Mouse (Mus musculus): Measurements from ENCODE around the gene Zfp827. TPM values are rescaled to one million over a fixed set of nuclear protein-coding genes. Genes with fewer than 3 reads are reported as not detected.

Zfp827 gene
- polyA plus RNA-seq, 1 experiment from 2014 or later: 5.5 TPM

- Histone ChIP-seq H3K9ac (ENCODE audit: low read length) (no peak overlapping the region), H3K9me3 (ENCODE audit: control insufficient read depth, low read length) (no peaks in the 10 kb centered on the region), H3K4me1 (replicated peaks; ENCODE audit: control insufficient read depth, insufficient read depth, low read length) (peaks cover 26% of the 10 kb centered on the region), H3K4me2 (ENCODE audit: low read depth, low read length) (no peak overlapping the region), H3K36me3 (ENCODE audit: control insufficient read depth, insufficient read depth, low read length) (peaks cover 3% of the 10 kb centered on the region; the same call in 1 of the 2 replicates), H3K27ac (ENCODE audit: low read length) (no peak overlapping the region), H3K4me3 (ENCODE audit: low read length) (no peak overlapping the region), H3K27me3 (ENCODE audit: control insufficient read depth, insufficient read depth, low read depth, low read length) (no peaks in the 10 kb centered on the region)
- 35% methylated on average over 1 of the region's 1 CpGs for WGBS
- no peak for ATAC-seq (ENCODE audit: low read depth)
These were observed 136.1 kb downstream of the Zfp827 start for GRCm38 (mm10) chr8:79164336-79164735.

DNA sequence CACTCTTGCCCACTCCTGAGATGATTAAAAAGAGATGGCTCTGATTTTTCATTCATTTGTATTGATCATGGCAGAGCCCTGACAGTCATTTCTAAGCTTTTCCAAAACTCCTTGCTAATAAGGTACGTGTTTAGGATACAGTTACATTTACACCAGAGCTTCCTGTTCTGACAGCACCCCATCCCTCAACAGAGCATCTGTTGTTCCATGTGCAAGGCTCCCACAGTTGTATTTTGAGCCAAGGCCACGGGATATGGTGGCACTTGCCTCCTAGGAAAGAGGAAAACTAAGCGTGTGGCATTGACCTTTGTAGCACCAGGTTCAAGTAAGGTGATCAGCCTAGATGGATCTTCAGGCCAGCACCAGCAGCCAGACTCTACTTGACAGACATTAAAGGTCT, 137.0 kb downstream of the Zfp827 start:
- no peak overlapping the region for H3K4me3 ChIP-seq (ENCODE audit: low read length)
- peaks cover 16% of the 10 kb centered on the region for H3K4me1 ChIP-seq (replicated peaks; ENCODE audit: control insufficient read depth, insufficient read depth, low read length)
- H3K4me2 ChIP-seq (ENCODE audit: low read depth, low read length): no peak overlapping the region
- no peak overlapping the region for H3K9ac ChIP-seq (ENCODE audit: low read length)
- no peaks in the 10 kb centered on the region for H3K9me3 ChIP-seq (ENCODE audit: control insufficient read depth, low read length)
- peaks cover 3% of the 10 kb centered on the region; the same call in 1 of the 2 replicates for H3K36me3 ChIP-seq (ENCODE audit: control insufficient read depth, insufficient read depth, low read length)
- ATAC-seq (ENCODE audit: low read depth): no peak
- H3K27ac ChIP-seq (ENCODE audit: low read length): no peak overlapping the region
- WGBS: 69% methylated on average over 3 of the region's 3 CpGs
- H3K27me3 ChIP-seq (ENCODE audit: control insufficient read depth, insufficient read depth, low read depth, low read length): no peaks in the 10 kb centered on the region

DNA sequence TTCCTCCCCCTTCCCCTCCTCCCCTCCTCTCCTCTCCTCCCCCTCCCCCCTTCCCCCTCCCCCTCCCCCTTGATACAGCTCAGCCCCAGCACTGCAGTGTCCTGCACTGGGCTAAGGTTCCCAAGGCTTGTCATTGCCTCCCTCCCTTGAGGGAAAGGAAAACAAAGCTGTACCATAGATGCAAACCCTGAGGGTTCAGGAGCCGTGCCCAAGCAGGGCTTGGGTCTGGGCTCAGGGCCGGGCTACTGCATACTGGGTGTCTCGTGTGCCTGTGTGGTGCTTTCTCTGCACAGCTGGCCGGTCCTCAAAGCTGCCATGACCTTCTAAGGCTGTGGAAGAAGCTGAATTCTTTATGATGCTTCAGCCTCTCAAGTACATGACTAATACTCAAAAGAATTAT, 145.4 kb downstream of the Zfp827 start:
- Histone ChIP-seq H3K36me3 (ENCODE audit: control insufficient read depth, insufficient read depth, low read length) (peaks cover 3% of the 10 kb centered on the region; the same call in 1 of the 2 replicates), H3K4me2 (ENCODE audit: low read depth, low read length) (no peak overlapping the region), H3K27ac (ENCODE audit: low read length) (no peak overlapping the region), H3K4me1 (replicated peaks; ENCODE audit: control insufficient read depth, insufficient read depth, low read length) (peaks cover 3% of the 10 kb centered on the region; the same call in 1 of the 2 replicates), H3K27me3 (ENCODE audit: control insufficient read depth, insufficient read depth, low read depth, low read length) (no peaks in the 10 kb centered on the region), H3K4me3 (ENCODE audit: low read length) (no peak overlapping the region), H3K9me3 (ENCODE audit: control insufficient read depth, low read length) (no peaks in the 10 kb centered on the region), H3K9ac (ENCODE audit: low read length) (no peak overlapping the region)
- 0 out of 2 replicates have a peak, but pooled peaks have one; percentile 20 for ATAC-seq (ENCODE audit: low read depth)
- WGBS: 46% methylated on average over 4 of the region's 4 CpGs

DNA sequence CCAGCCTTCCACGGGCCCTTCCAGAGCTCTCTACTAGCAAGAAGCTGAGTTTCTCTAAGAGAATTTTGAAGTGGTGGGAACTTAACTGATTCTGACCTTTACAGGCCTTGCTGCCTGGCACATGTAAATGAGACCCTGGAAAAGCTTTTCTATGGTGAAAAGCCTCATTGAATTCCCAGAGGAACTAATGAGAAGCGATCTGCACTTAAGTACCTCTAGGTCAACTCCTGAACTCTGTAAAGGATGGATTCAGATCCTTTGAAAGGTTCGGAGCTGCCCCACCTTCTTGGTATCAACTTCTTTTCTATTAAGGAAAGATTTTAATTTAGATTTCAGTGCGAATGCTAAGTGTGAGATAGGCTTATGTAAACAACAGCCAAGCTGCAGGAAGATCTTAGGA, 147.8 kb downstream of the Zfp827 start:
- no peaks in the 10 kb centered on the region for H3K27me3 ChIP-seq (ENCODE audit: control insufficient read depth, insufficient read depth, low read depth, low read length)
- H3K9me3 ChIP-seq (ENCODE audit: control insufficient read depth, low read length): no peaks in the 10 kb centered on the region
- H3K9ac ChIP-seq (ENCODE audit: low read length): no peak overlapping the region
- H3K36me3 ChIP-seq (ENCODE audit: control insufficient read depth, insufficient read depth, low read length): peaks cover 3% of the 10 kb centered on the region; the same call in 1 of the 2 replicates
- H3K4me2 ChIP-seq (ENCODE audit: low read depth, low read length): no peak overlapping the region
- H3K4me1 ChIP-seq (replicated peaks; ENCODE audit: control insufficient read depth, insufficient read depth, low read length): peaks cover 3% of the 10 kb centered on the region; the same call in 1 of the 2 replicates
- H3K27ac ChIP-seq (ENCODE audit: low read length): no peak overlapping the region
- no peak overlapping the region for H3K4me3 ChIP-seq (ENCODE audit: low read length)
- 29% methylated on average over 4 of the region's 4 CpGs for WGBS
- no peak for ATAC-seq (ENCODE audit: low read depth)

DNA sequence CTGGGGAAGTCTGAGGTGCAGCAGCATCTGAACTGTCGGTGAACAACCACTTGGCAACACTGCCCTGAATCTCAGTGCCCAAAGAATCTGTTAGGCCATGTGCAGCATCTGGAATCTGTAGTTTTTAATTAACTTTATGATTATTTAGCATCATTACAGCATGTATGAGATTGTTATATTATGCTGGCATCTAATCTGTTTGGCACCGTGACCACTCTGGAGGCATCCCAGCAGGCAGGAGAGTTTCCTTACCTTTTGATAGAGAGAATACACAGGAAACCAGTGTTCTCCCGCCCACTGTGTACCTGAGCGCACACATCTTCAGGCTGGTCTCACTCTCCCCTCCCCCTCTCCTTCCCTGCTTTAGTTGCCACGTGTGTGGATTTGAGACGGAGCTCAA, 151.4 kb downstream of the Zfp827 start:
- Histone ChIP-seq H3K4me1 (replicated peaks; ENCODE audit: control insufficient read depth, insufficient read depth, low read length) (no peaks in the 10 kb centered on the region; the same call in 1 of the 2 replicates), H3K36me3 (ENCODE audit: control insufficient read depth, insufficient read depth, low read length) (peaks cover 15% of the 10 kb centered on the region; the same call in 1 of the 2 replicates), H3K4me3 (ENCODE audit: low read length) (no peak overlapping the region), H3K9me3 (ENCODE audit: control insufficient read depth, low read length) (no peaks in the 10 kb centered on the region), H3K4me2 (ENCODE audit: low read depth, low read length) (no peak overlapping the region), H3K9ac (ENCODE audit: low read length) (no peak overlapping the region), H3K27me3 (ENCODE audit: control insufficient read depth, insufficient read depth, low read depth, low read length) (no peaks in the 10 kb centered on the region), H3K27ac (ENCODE audit: low read length) (no peak overlapping the region)
- WGBS: 82% methylated on average over 6 of the region's 6 CpGs
- no peak for ATAC-seq (ENCODE audit: low read depth)

GRCm38 (mm10) chr8:79185488-79185887, 157.3 kb downstream of the Zfp827 start:
- no peak for ATAC-seq (ENCODE audit: low read depth)
- no peak overlapping the region for H3K4me2 ChIP-seq (ENCODE audit: low read depth, low read length)
- peaks cover 27% of the 10 kb centered on the region for H3K36me3 ChIP-seq (ENCODE audit: control insufficient read depth, insufficient read depth, low read length)

DNA sequence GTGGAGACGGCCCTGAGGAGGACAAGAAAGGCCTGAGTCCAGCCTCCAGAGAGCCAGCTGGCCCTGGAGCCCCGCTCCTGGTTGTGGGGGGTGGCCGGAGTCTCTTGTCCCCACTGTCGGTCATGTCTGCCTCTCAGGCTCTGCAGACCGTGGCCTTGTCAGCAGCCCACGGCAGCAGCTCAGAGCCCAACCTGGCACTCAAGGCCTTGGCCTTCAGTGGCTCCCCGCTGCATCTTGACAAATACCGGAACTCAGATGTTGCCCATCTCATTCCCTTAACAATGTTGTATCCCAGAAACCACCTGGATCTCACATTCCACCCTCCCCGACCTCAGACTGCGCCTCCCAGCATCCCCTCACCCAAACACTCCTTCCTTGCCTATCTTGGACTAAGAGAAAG, 161.8 kb downstream of the Zfp827 start:
- peaks cover 15% of the 10 kb centered on the region for H3K36me3 ChIP-seq (ENCODE audit: control insufficient read depth, insufficient read depth, low read length)
- no peaks in the 10 kb centered on the region for H3K27me3 ChIP-seq (ENCODE audit: control insufficient read depth, insufficient read depth, low read depth, low read length)
- no peak overlapping the region for H3K4me2 ChIP-seq (ENCODE audit: low read depth, low read length)
- H3K9me3 ChIP-seq (ENCODE audit: control insufficient read depth, low read length): no peaks in the 10 kb centered on the region
- H3K4me1 ChIP-seq (replicated peaks; ENCODE audit: control insufficient read depth, insufficient read depth, low read length): no peaks in the 10 kb centered on the region
- ATAC-seq (ENCODE audit: low read depth): no peak
- H3K27ac ChIP-seq (ENCODE audit: low read length): no peak overlapping the region
- no peak overlapping the region for H3K9ac ChIP-seq (ENCODE audit: low read length)
- WGBS: 91% methylated on average over 10 of the region's 10 CpGs
- no peak overlapping the region for H3K4me3 ChIP-seq (ENCODE audit: low read length)

More at GRCm38 (mm10) chr8:79185488-79185887, 157.3 kb downstream of the Zfp827 start:
- Histone ChIP-seq H3K9me3 (ENCODE audit: control insufficient read depth, low read length) (no peaks in the 10 kb centered on the region), H3K27ac (ENCODE audit: low read length) (no peak overlapping the region), H3K9ac (ENCODE audit: low read length) (no peak overlapping the region), H3K27me3 (ENCODE audit: control insufficient read depth, insufficient read depth, low read depth, low read length) (no peaks in the 10 kb centered on the region), H3K4me1 (replicated peaks; ENCODE audit: control insufficient read depth, insufficient read depth, low read length) (no peaks in the 10 kb centered on the region), H3K4me3 (ENCODE audit: low read length) (no peak overlapping the region)
- WGBS: 79% methylated on average over 7 of the region's 7 CpGs

DNA sequence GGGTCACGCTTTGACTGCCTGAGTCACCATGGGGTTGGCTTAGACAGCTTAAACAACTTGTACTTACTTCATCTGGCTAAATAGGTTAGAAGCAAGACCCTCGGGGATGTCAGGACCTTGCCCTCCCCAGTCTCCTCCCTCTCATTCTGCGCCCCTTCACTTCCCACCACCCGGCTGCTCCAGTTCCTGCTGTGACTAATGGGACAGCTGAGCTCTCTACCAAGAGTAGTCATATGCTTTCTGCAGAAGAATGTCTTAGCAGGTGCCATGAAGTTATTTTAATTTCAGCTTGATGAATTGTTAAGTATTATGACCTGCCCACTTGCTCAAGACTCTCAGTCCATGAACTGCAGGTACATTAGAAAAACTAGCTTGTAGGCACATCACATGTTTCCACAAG, 168.2 kb downstream of the Zfp827 start:
- no peak for ATAC-seq (ENCODE audit: low read depth)
- Histone ChIP-seq H3K27me3 (ENCODE audit: control insufficient read depth, insufficient read depth, low read depth, low read length) (no peaks in the 10 kb centered on the region), H3K9me3 (ENCODE audit: control insufficient read depth, low read length) (no peaks in the 10 kb centered on the region), H3K4me2 (ENCODE audit: low read depth, low read length) (no peak overlapping the region), H3K4me3 (ENCODE audit: low read length) (no peak overlapping the region), H3K36me3 (ENCODE audit: control insufficient read depth, insufficient read depth, low read length) (no peaks in the 10 kb centered on the region), H3K4me1 (replicated peaks; ENCODE audit: control insufficient read depth, insufficient read depth, low read length) (no peaks in the 10 kb centered on the region), H3K27ac (ENCODE audit: low read length) (no peak overlapping the region), H3K9ac (ENCODE audit: low read length) (no peak overlapping the region)
- WGBS: 81% methylated on average over 4 of the region's 4 CpGs

DNA sequence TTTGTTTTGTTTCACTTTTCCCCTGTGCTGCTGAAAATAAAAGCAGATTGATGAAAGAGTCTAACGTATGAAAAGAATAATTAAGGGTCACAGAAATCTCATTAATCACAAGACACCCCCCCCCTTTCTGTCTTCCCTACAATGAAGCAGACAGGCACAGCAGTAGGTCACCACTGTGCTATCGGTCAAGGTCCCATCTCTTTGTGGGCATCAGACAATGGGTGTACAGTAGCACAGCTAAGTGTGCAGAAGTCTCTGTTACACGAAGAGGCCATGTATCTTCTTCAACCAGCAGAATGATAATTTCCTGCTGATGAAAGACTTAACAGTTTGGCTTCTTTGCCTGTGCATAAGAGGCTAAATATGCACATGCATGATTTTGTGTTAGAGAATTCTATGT, 170.4 kb downstream of the Zfp827 start:
- Histone ChIP-seq H3K4me3 (ENCODE audit: low read length) (no peak overlapping the region), H3K4me2 (ENCODE audit: low read depth, low read length) (no peak overlapping the region), H3K27ac (ENCODE audit: low read length) (no peak overlapping the region), H3K4me1 (replicated peaks; ENCODE audit: control insufficient read depth, insufficient read depth, low read length) (no peaks in the 10 kb centered on the region), H3K9ac (ENCODE audit: low read length) (no peak overlapping the region), H3K27me3 (ENCODE audit: control insufficient read depth, insufficient read depth, low read depth, low read length) (no peaks in the 10 kb centered on the region), H3K36me3 (ENCODE audit: control insufficient read depth, insufficient read depth, low read length) (no peaks in the 10 kb centered on the region), H3K9me3 (ENCODE audit: control insufficient read depth, low read length) (no peaks in the 10 kb centered on the region)
- no peak for ATAC-seq (ENCODE audit: low read depth)
- 62% methylated on average over 3 of the region's 3 CpGs for WGBS

Measured in lung, embryonic 16.5 days (tissue).